Mouse (Mus musculus) stomach, embryonic 15.5 days (tissue): ENCODE data around the gene Anapc15-ps. TPM values are rescaled to one million over a fixed set of nuclear protein-coding genes. Genes with fewer than 3 reads are reported as not detected.
"Not testable (repeated sequence)": the region's sequence is repeated elsewhere in the genome, so short reads cannot be mapped to it uniquely, and the experiment has no call there.

ENCODE experiments used
- ATAC-seq: fragments of 200-750 bp; cut with Nextera tagmentation; 2 replicates; pipeline ENCODE4 v1.8.0; 2017; ENCODE audit warnings: low read depth, moderate number of reproducible peaks, moderate TSS enrichment; ENCODE audit not compliant: insufficient read depth, low FRiP score
- H3K27ac ChIP-seq: fragments of 300-500 bp; sonication (generic); 2 replicates; pipeline ENCODE4 v1.5.1; 2015; ENCODE audit warnings: mild to moderate bottlenecking, inconsistent platforms
- H3K27me3 ChIP-seq: fragments of 300-500 bp; sonication (generic); replicated peaks from 2 replicates; pipeline ENCODE4 v1.6.1; 2015; ENCODE audit warnings: inconsistent platforms
- H3K36me3 ChIP-seq: fragments of 300-500 bp; sonication (generic); 2 replicates; pipeline ENCODE4 v1.6.1; 2015; ENCODE audit warnings: inconsistent platforms
- H3K4me1 ChIP-seq: fragments of 300-500 bp; sonication (generic); 2 replicates; pipeline ENCODE4 v1.6.1; 2015; ENCODE audit warnings: inconsistent platforms
- H3K4me2 ChIP-seq: fragments of 300-500 bp; sonication (generic); 2 replicates; pipeline ENCODE4 v1.6.1; 2015; ENCODE audit warnings: mild to moderate bottlenecking, inconsistent platforms
- H3K4me3 ChIP-seq: fragments of 300-500 bp; sonication (generic); replicated peaks from 2 replicates; pipeline ENCODE4 v1.5.1; 2015; ENCODE audit warnings: inconsistent platforms
- H3K9ac ChIP-seq: fragments of 300-500 bp; sonication (generic); 2 replicates; pipeline ENCODE4 v1.6.1; 2015; ENCODE audit warnings: inconsistent platforms
- H3K9me3 ChIP-seq: fragments of 300-500 bp; sonication (generic); 2 replicates; pipeline ENCODE4 v1.6.1; 2016; ENCODE audit warnings: inconsistent platforms
- WGBS: fragments of 180-500 bp; shearing (Covaris S2); methylation state at CpG from one replicate; pipeline ENCODE4 v1.1.7; 2015; 5-methylcytosine and 5-hydroxymethylcytosine counted together
- polyA plus RNA-seq: library from polyadenylated mRNA; unstranded; fragments of >200 nt; fragmentation: Nextera tagmentation; extraction: Ambion mirVana; gene quantifications from 2 replicates; pipeline ENCODE4 v1.2.1, GENCODE M21; 2015

Anapc15-ps gene
- polyA plus RNA-seq, 1 experiment from 2014 or later = 0.40 TPM

- Histone ChIP-seq H3K4me1 (0 out of 2 replicates have a peak, but pooled peaks cover 3% of the 10 kb centered on the region), H3K9ac (no peak overlapping the region), H3K27me3 (no peaks in the 10 kb centered on the region), H3K4me2 (no peak overlapping the region), H3K9me3 (no peaks in the 10 kb centered on the region), H3K27ac (no peak overlapping the region), H3K36me3 (no peaks in the 10 kb centered on the region), H3K4me3 (no peak overlapping the region)
- ATAC-seq = no peak
- 87% methylated on average over 5 of the region's 5 CpGs for WGBS
Measured at GRCm38 (mm10) chr10:95641335-95641734, 31.9 kb downstream of the Anapc15-ps start.

GRCm38 (mm10) chr10:95639429-95639828, 33.8 kb downstream of the Anapc15-ps start:
- ATAC-seq = no peak
- 63% methylated on average over 5 of the region's 5 CpGs for WGBS
- H3K4me1 ChIP-seq = 0 out of 2 replicates have a peak, but pooled peaks cover 4% of the 10 kb centered on the region
- H3K9me3 ChIP-seq = no peaks in the 10 kb centered on the region
- no peak overlapping the region for H3K9ac ChIP-seq
- no peaks in the 10 kb centered on the region for H3K27me3 ChIP-seq
- H3K4me2 ChIP-seq = no peak overlapping the region
- H3K36me3 ChIP-seq = no peaks in the 10 kb centered on the region
- no peak overlapping the region for H3K4me3 ChIP-seq
- no peak overlapping the region for H3K27ac ChIP-seq

GRCm38 (mm10) chr10:95634751-95635150, 38.5 kb downstream of the Anapc15-ps start:
- no peak for ATAC-seq
- Histone ChIP-seq H3K27me3 (no peaks in the 10 kb centered on the region), H3K9ac (no peak overlapping the region), H3K4me3 (no peak overlapping the region), H3K27ac (no peak overlapping the region), H3K4me1 (0 out of 2 replicates have a peak, but pooled peaks cover 6% of the 10 kb centered on the region), H3K36me3 (no peaks in the 10 kb centered on the region), H3K4me2 (no peak overlapping the region), H3K9me3 (no peaks in the 10 kb centered on the region)
- 65% methylated on average over 15 of the region's 15 CpGs for WGBS

GRCm38 (mm10) chr10:95634261-95634660, 39.0 kb downstream of the Anapc15-ps start:
- Histone ChIP-seq H3K36me3 (no peaks in the 10 kb centered on the region), H3K9ac (no peak overlapping the region), H3K27ac (no peak overlapping the region), H3K4me1 (0 out of 2 replicates have a peak, but pooled peaks cover 5% of the 10 kb centered on the region), H3K9me3 (no peaks in the 10 kb centered on the region), H3K4me2 (no peak overlapping the region), H3K27me3 (no peaks in the 10 kb centered on the region), H3K4me3 (no peak overlapping the region)
- WGBS = 74% methylated on average over 9 of the region's 9 CpGs
- ATAC-seq = no peak

- Histone ChIP-seq H3K27me3 (no peaks in the 10 kb centered on the region), H3K4me3 (no peak overlapping the region), H3K36me3 (no peaks in the 10 kb centered on the region), H3K27ac (no peak overlapping the region), H3K9me3 (no peaks in the 10 kb centered on the region), H3K4me2 (no peak overlapping the region), H3K4me1 (0 out of 2 replicates have a peak, but pooled peaks cover 3% of the 10 kb centered on the region), H3K9ac (no peak overlapping the region)
- WGBS = 72% methylated on average over 2 of the region's 2 CpGs
- peak; percentile 71; the same call in 1 of the 2 replicates for ATAC-seq
Measured at GRCm38 (mm10) chr10:95631568-95631967, 41.7 kb downstream of the Anapc15-ps start.

GRCm38 (mm10) chr10:95630726-95631345, 42.4 kb downstream of the Anapc15-ps start:
- H3K4me1 ChIP-seq = 0 out of 2 replicates have a peak, but pooled peaks cover 3% of the 10 kb centered on the region
- no peaks in the 10 kb centered on the region for H3K9me3 ChIP-seq
- H3K4me2 ChIP-seq = no peak overlapping the region
- no peak for ATAC-seq
- H3K27ac ChIP-seq = no peak overlapping the region
- H3K9ac ChIP-seq = no peak overlapping the region
- 78% methylated on average over 10 of the region's 10 CpGs for WGBS
- no peak overlapping the region for H3K4me3 ChIP-seq
- H3K27me3 ChIP-seq = no peaks in the 10 kb centered on the region
- H3K36me3 ChIP-seq = no peaks in the 10 kb centered on the region

- not testable (repeated sequence) for H3K27ac ChIP-seq, H3K36me3 ChIP-seq, H3K4me2 ChIP-seq, H3K9ac ChIP-seq, H3K4me3 ChIP-seq, H3K4me1 ChIP-seq, H3K27me3 ChIP-seq, H3K9me3 ChIP-seq, ATAC-seq
- 80% methylated on average over 4 of the region's 4 CpGs for WGBS
Measured at GRCm38 (mm10) chr10:95630166-95630565, 43.1 kb downstream of the Anapc15-ps start.

- no peak for ATAC-seq
- H3K4me2 ChIP-seq = no peak overlapping the region
- no peak overlapping the region for H3K27ac ChIP-seq
- WGBS = 69% methylated on average over 2 of the region's 2 CpGs
- H3K4me1 ChIP-seq = no peaks in the 10 kb centered on the region
- no peak overlapping the region for H3K9ac ChIP-seq
- no peaks in the 10 kb centered on the region for H3K9me3 ChIP-seq
- H3K36me3 ChIP-seq = no peaks in the 10 kb centered on the region
- H3K27me3 ChIP-seq = no peaks in the 10 kb centered on the region
- no peak overlapping the region for H3K4me3 ChIP-seq
Measured at GRCm38 (mm10) chr10:95628338-95628737, 44.9 kb downstream of the Anapc15-ps start.

- H3K4me2 ChIP-seq = no peak overlapping the region
- no peaks in the 10 kb centered on the region for H3K9me3 ChIP-seq
- no peak for ATAC-seq
- no peaks in the 10 kb centered on the region for H3K36me3 ChIP-seq
- H3K27ac ChIP-seq = no peak overlapping the region
- WGBS = 65% methylated on average over 6 of the region's 6 CpGs
- H3K27me3 ChIP-seq = no peaks in the 10 kb centered on the region
- no peak overlapping the region for H3K9ac ChIP-seq
- no peaks in the 10 kb centered on the region for H3K4me1 ChIP-seq
- H3K4me3 ChIP-seq = no peak overlapping the region
Measured at GRCm38 (mm10) chr10:95627381-95627780, 45.9 kb downstream of the Anapc15-ps start.

- WGBS = 67% methylated on average over 6 of the region's 6 CpGs
- no peak for ATAC-seq
Measured at GRCm38 (mm10) chr10:95625300-95625699, 48.0 kb downstream of the Anapc15-ps start.

GRCm38 (mm10) chr10:95624007-95624406, 49.2 kb downstream of the Anapc15-ps start:
- H3K4me2 ChIP-seq = no peak overlapping the region
- WGBS = 63% methylated on average over 5 of the region's 5 CpGs
- no peaks in the 10 kb centered on the region for H3K27me3 ChIP-seq
- H3K4me3 ChIP-seq = no peak overlapping the region
- no peaks in the 10 kb centered on the region for H3K36me3 ChIP-seq
- H3K4me1 ChIP-seq = no peaks in the 10 kb centered on the region
- no peak for ATAC-seq
- no peak overlapping the region for H3K27ac ChIP-seq
- H3K9me3 ChIP-seq = no peaks in the 10 kb centered on the region
- H3K9ac ChIP-seq = no peak overlapping the region

More at GRCm38 (mm10) chr10:95625300-95625699, 48.0 kb downstream of the Anapc15-ps start:
- H3K27me3 ChIP-seq = no peaks in the 10 kb centered on the region
- no peak overlapping the region for H3K4me3 ChIP-seq
- H3K27ac ChIP-seq = no peak overlapping the region
- H3K9me3 ChIP-seq = no peaks in the 10 kb centered on the region
- no peaks in the 10 kb centered on the region for H3K4me1 ChIP-seq
- H3K4me2 ChIP-seq = no peak overlapping the region
- no peak overlapping the region for H3K9ac ChIP-seq
- H3K36me3 ChIP-seq = no peaks in the 10 kb centered on the region

- Histone ChIP-seq H3K4me3 (no peak overlapping the region), H3K9ac (no peak overlapping the region), H3K4me1 (no peaks in the 10 kb centered on the region), H3K27ac (no peak overlapping the region), H3K27me3 (no peaks in the 10 kb centered on the region), H3K36me3 (no peaks in the 10 kb centered on the region), H3K9me3 (no peaks in the 10 kb centered on the region), H3K4me2 (no peak overlapping the region)
- ATAC-seq = no peak
- WGBS = 58% methylated on average over 4 of the region's 4 CpGs
Measured at GRCm38 (mm10) chr10:95623518-95623905, 49.7 kb downstream of the Anapc15-ps start.
